Mouse (Mus musculus) hindbrain, embryonic 16.5 days (tissue): ENCODE data around the gene Ptx4. TPM values are rescaled to one million over a fixed set of nuclear protein-coding genes. Genes with fewer than 3 reads are reported as not detected.

Source experiments
- ATAC-seq: fragments of 200-750 bp; cut with Nextera tagmentation; 2 replicates; pipeline ENCODE4 v1.8.0; 2017; ENCODE audit warnings: moderate TSS enrichment, moderate library complexity
- H3K27ac ChIP-seq: fragments of 300-500 bp; sonication (generic); 2 replicates; pipeline ENCODE4 v1.5.1; 2014; ENCODE audit warnings: low read depth, mild to moderate bottlenecking, control low read depth, low read length, moderate library complexity
- H3K27me3 ChIP-seq: fragments of 300-500 bp; sonication (generic); replicated peaks from 2 replicates; pipeline ENCODE4 v1.6.1; 2014; ENCODE audit warnings: low read length; ENCODE audit not compliant: control insufficient read depth, insufficient read depth
- H3K36me3 ChIP-seq: fragments of 300-500 bp; sonication (generic); 2 replicates; pipeline ENCODE4 v1.6.1; 2014; ENCODE audit warnings: mild to moderate bottlenecking, low read length, moderate library complexity, mixed read lengths; ENCODE audit not compliant: control insufficient read depth, insufficient read depth
- H3K4me1 ChIP-seq: fragments of 300-500 bp; sonication (generic); 2 replicates; pipeline ENCODE4 v1.6.1; 2014; ENCODE audit warnings: low read depth, low read length; ENCODE audit not compliant: control insufficient read depth, insufficient read depth
- H3K4me2 ChIP-seq: fragments of 300-500 bp; sonication (generic); 2 replicates; pipeline ENCODE4 v1.6.1; 2014; ENCODE audit warnings: mild to moderate bottlenecking, low read length, control low read depth, moderate library complexity
- H3K4me3 ChIP-seq: fragments of 300-500 bp; sonication (generic); 2 replicates; pipeline ENCODE4 v1.5.1; 2014; ENCODE audit warnings: mild to moderate bottlenecking, low read length, control low read depth, moderate library complexity
- H3K9ac ChIP-seq: fragments of 300-500 bp; sonication (generic); 2 replicates; pipeline ENCODE4 v1.6.1; 2014; ENCODE audit warnings: low read depth, mild to moderate bottlenecking, control low read depth, low read length, moderate library complexity
- H3K9me3 ChIP-seq: fragments of 300-500 bp; sonication (generic); 2 replicates; pipeline ENCODE4 v1.6.1; 2014; ENCODE audit warnings: mild to moderate bottlenecking, low read length, moderate library complexity; ENCODE audit not compliant: control insufficient read depth
- WGBS: fragments of 180-500 bp; shearing (Covaris S2); extraction: QIAGEN DNeasy Blood & Tissue Kit; methylation state at CpG from one replicate; pipeline ENCODE4 v1.1.7; 2014; 5-methylcytosine and 5-hydroxymethylcytosine counted together
- polyA plus RNA-seq: library from polyadenylated mRNA; unstranded; fragments of >200 nt; fragmentation: Nextera tagmentation; extraction: Ambion mirVana; gene quantifications from 2 replicates; pipeline ENCODE4 v1.2.1, GENCODE M21; 2015

Ptx4 gene
- polyA plus RNA-seq, 1 experiment from 2014 or later = not detected

GRCm38 (mm10) chr17:25086724-25087123 is 33.8 kb upstream of the Ptx4 start:
- H3K4me2 ChIP-seq = no peak overlapping the region
- H3K9me3 ChIP-seq = no peaks in the 10 kb centered on the region
- H3K4me1 ChIP-seq = no peaks in the 10 kb centered on the region
- no peak overlapping the region for H3K9ac ChIP-seq
- H3K27me3 ChIP-seq = no peaks in the 10 kb centered on the region
- no peak overlapping the region for H3K4me3 ChIP-seq
- ATAC-seq = no peak
- H3K27ac ChIP-seq = no peak overlapping the region
- WGBS = 93% methylated on average over 7 of the region's 7 CpGs
- H3K36me3 ChIP-seq = peaks cover 9% of the 10 kb centered on the region

- Histone ChIP-seq H3K9me3 (no peaks in the 10 kb centered on the region), H3K9ac (no peak overlapping the region), H3K4me2 (no peak overlapping the region), H3K27ac (no peak overlapping the region), H3K27me3 (no peaks in the 10 kb centered on the region), H3K36me3 (peaks cover 13% of the 10 kb centered on the region), H3K4me1 (no peaks in the 10 kb centered on the region), H3K4me3 (no peak overlapping the region)
- WGBS = 93% methylated on average over 10 of the region's 10 CpGs
- no peak for ATAC-seq
Observed at GRCm38 (mm10) chr17:25089158-25089557, 31.4 kb upstream of the Ptx4 start.

GRCm38 (mm10) chr17:25090450-25090849 is 30.1 kb upstream of the Ptx4 start:
- 94% methylated on average over 10 of the region's 10 CpGs for WGBS

GRCm38 (mm10) chr17:25096221-25096620 is 24.3 kb upstream of the Ptx4 start:
- no peak for ATAC-seq
- Histone ChIP-seq H3K4me2 (no peak overlapping the region), H3K9ac (no peak overlapping the region), H3K4me1 (no peaks in the 10 kb centered on the region), H3K9me3 (no peaks in the 10 kb centered on the region), H3K27me3 (no peaks in the 10 kb centered on the region), H3K27ac (no peak overlapping the region), H3K4me3 (no peak overlapping the region), H3K36me3 (peaks cover 28% of the 10 kb centered on the region)
- WGBS = 88% methylated on average over 2 of the region's 2 CpGs

More at GRCm38 (mm10) chr17:25090450-25090849, 30.1 kb upstream of the Ptx4 start:
- no peak overlapping the region for H3K4me3 ChIP-seq
- H3K27me3 ChIP-seq = no peaks in the 10 kb centered on the region
- no peaks in the 10 kb centered on the region for H3K4me1 ChIP-seq
- H3K36me3 ChIP-seq = peaks cover 13% of the 10 kb centered on the region
- no peak overlapping the region for H3K9ac ChIP-seq
- no peak for ATAC-seq
- no peak overlapping the region for H3K4me2 ChIP-seq
- H3K9me3 ChIP-seq = no peaks in the 10 kb centered on the region
- no peak overlapping the region for H3K27ac ChIP-seq

GRCm38 (mm10) chr17:25100052-25100451 is 20.5 kb upstream of the Ptx4 start:
- Histone ChIP-seq H3K36me3 (peaks cover 39% of the 10 kb centered on the region), H3K4me2 (no peak overlapping the region), H3K9me3 (no peaks in the 10 kb centered on the region), H3K9ac (no peak overlapping the region), H3K27ac (no peak overlapping the region), H3K27me3 (no peaks in the 10 kb centered on the region), H3K4me1 (no peaks in the 10 kb centered on the region), H3K4me3 (no peak overlapping the region)
- no peak for ATAC-seq
- WGBS = 93% methylated on average over 6 of the region's 6 CpGs

GRCm38 (mm10) chr17:25101338-25101737 is 19.2 kb upstream of the Ptx4 start:
- H3K4me3 ChIP-seq = no peak overlapping the region
- no peaks in the 10 kb centered on the region for H3K9me3 ChIP-seq
- WGBS = 93% methylated on average over 11 of the region's 11 CpGs
- no peaks in the 10 kb centered on the region for H3K27me3 ChIP-seq
- ATAC-seq = no peak
- H3K4me1 ChIP-seq = no peaks in the 10 kb centered on the region
- peaks cover 44% of the 10 kb centered on the region for H3K36me3 ChIP-seq
- no peak overlapping the region for H3K27ac ChIP-seq
- no peak overlapping the region for H3K4me2 ChIP-seq
- H3K9ac ChIP-seq = no peak overlapping the region

- no peaks in the 10 kb centered on the region for H3K9me3 ChIP-seq
Observed at GRCm38 (mm10) chr17:25107786-25108185, 12.8 kb upstream of the Ptx4 start.

GRCm38 (mm10) chr17:25109578-25109977 is 11.0 kb upstream of the Ptx4 start:
- 84% methylated on average over 2 of the region's 2 CpGs for WGBS
- Histone ChIP-seq H3K36me3 (peaks cover 29% of the 10 kb centered on the region), H3K4me1 (peaks cover 4% of the 10 kb centered on the region), H3K27me3 (no peaks in the 10 kb centered on the region), H3K4me3 (no peak overlapping the region), H3K9ac (no peak overlapping the region), H3K27ac (no peak overlapping the region), H3K4me2 (no peak overlapping the region), H3K9me3 (no peaks in the 10 kb centered on the region)
- no peak for ATAC-seq

More at GRCm38 (mm10) chr17:25107786-25108185, 12.8 kb upstream of the Ptx4 start:
- ATAC-seq = no peak
- Histone ChIP-seq H3K9ac (no peak overlapping the region), H3K27ac (no peak overlapping the region), H3K36me3 (peaks cover 34% of the 10 kb centered on the region), H3K4me2 (no peak overlapping the region), H3K27me3 (no peaks in the 10 kb centered on the region), H3K4me3 (no peak overlapping the region), H3K4me1 (no peaks in the 10 kb centered on the region)
- 91% methylated on average over 6 of the region's 16 CpGs for WGBS

GRCm38 (mm10) chr17:25110590-25110989 is 10.0 kb upstream of the Ptx4 start:
- WGBS = 94% methylated on average over 5 of the region's 6 CpGs
- H3K27me3 ChIP-seq = no peaks in the 10 kb centered on the region

GRCm38 (mm10) chr17:25111220-25111619 is 9.3 kb upstream of the Ptx4 start:
- 91% methylated on average over 5 of the region's 5 CpGs for WGBS
- Histone ChIP-seq H3K27ac (no peak overlapping the region), H3K4me2 (no peak overlapping the region), H3K4me3 (no peak overlapping the region), H3K9me3 (no peaks in the 10 kb centered on the region), H3K36me3 (peaks cover 25% of the 10 kb centered on the region), H3K9ac (no peak overlapping the region), H3K4me1 (peaks cover 11% of the 10 kb centered on the region), H3K27me3 (no peaks in the 10 kb centered on the region)
- ATAC-seq = no peak

More at GRCm38 (mm10) chr17:25110590-25110989, 10.0 kb upstream of the Ptx4 start:
- no peak for ATAC-seq
- Histone ChIP-seq H3K4me2 (no peak overlapping the region), H3K4me1 (peaks cover 9% of the 10 kb centered on the region), H3K36me3 (peaks cover 29% of the 10 kb centered on the region), H3K9me3 (no peaks in the 10 kb centered on the region), H3K9ac (no peak overlapping the region), H3K4me3 (no peak overlapping the region), H3K27ac (no peak overlapping the region)
